Mouse (Mus musculus): ENCODE data around the gene Fam102a. TPM values are rescaled to one million over a fixed set of nuclear protein-coding genes. Genes with fewer than 3 reads are reported as not detected.
"Not testable (repeated sequence)": the region's sequence is repeated elsewhere in the genome, so short reads cannot be mapped to it uniquely, and the experiment has no call there.

Fam102a gene
- polyA plus RNA-seq (2016; fragmentation: Nextera tagmentation; extraction: Ambion mirVana) = 5.9 and 8.3 TPM in 2 replicates

DNA sequence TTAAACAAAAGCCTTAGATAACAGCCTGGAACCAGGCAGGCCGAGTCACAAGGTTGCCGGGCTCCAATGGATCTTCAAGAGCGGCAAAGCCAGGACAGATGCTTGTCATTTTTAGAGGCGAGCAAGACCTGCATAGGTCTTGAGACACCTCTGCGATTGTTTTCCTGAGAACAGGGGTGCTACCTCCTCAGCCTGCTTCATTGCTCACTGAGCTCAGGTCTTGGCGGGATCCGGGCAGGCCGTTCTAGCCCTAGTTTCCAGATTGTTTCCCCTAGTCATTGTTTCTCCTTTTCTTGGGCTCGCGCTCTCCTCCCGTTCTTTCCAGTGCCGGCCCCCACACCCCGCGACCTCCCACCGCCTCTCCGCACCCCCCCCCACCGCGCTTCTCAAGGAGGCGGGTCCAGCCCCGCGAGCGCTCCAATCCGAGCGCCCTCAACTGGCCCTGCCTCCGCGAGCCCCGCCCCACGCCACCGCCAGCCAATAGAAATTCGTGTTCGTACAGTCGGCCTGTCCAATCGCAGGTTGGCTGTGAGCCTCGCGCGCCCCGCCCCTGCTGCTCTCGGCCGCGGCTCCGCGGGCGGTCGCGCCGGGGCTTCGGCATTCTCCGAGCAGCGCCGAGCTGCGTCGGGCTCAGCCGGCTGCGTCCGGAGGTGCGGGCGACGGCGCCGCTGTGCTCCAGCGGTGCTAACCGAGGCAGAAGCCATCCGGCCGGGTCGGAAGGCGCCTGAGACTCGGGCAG is at the start of gene Fam102a:
Fam102a (plus strand) TSS at position 600 of the 739 bp plus-strand sequence.
- no peaks in the 10 kb centered on the region for H3K36me3 ChIP-seq

DNA sequence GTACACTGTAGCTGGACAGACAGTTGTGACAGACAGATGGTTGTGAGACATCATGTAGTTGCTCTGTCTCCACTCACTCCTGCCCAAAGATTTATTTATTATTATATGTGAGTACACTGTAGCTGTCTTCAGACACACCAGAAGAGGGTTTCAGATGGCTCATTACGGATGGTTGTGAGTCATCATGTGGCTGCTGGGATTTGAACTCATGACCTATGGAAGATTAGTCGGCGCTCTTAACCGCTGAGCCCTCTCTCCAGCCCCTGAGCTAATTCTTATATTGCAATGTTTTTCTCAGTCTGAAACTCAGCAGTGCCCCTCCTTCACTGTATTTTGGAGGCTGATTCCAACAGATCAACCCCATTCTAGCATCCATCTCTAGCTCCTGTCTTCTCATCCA is 49.4 kb upstream of the Fam102a start:
- Histone ChIP-seq H3K36me3 (no peaks in the 10 kb centered on the region), H3K4me1 (peaks cover 11% of the 10 kb centered on the region), H3K27ac (no peak overlapping the region), H3K27me3 (ENCODE audit: insufficient read depth, poor library complexity, severe bottlenecking) (no peaks in the 10 kb centered on the region), H3K4me3 (no peak overlapping the region), H3K9me3 (no peaks in the 10 kb centered on the region)
- 84% methylated on average over 4 of the region's 4 CpGs for WGBS
- no peak for DNase-seq (ENCODE audit: low spot score)

More for the DNA sequence above, at the start of gene Fam102a:
- Histone ChIP-seq H3K27ac (peak within 1 kb of the TSS; percentile 89), H3K4me3 (peak within 1 kb of the TSS; percentile 88), H3K4me1 (peaks cover 59% of the 10 kb centered on the region), H3K27me3 (ENCODE audit: insufficient read depth, poor library complexity, severe bottlenecking) (no peaks in the 10 kb centered on the region), H3K9me3 (no peaks in the 10 kb centered on the region)
- under 1% methylated on average over 67 of the region's 67 CpGs for WGBS
- DNase-seq (ENCODE audit: low spot score) = peak; percentile 100

DNA sequence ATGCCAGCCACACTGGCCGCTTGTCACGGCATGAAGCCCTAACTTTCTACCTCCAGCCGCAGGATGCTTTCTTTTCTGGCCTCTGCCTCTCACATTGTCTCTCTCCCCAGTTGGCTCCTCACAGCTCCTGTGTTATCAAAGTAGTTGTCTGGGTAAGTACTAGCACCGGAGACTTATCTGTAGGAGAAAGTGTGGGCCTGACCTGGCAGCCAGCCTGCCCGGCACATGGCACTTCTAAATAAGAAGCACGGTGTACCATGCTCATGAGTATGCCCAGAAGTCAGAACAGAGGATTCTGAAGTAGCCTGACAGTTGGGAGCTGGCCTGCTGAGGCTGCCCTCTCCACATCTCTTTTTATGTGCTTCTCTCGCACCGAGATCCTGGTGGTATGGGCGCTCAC is 49.0 kb upstream of the Fam102a start:
- Histone ChIP-seq H3K27me3 (ENCODE audit: insufficient read depth, poor library complexity, severe bottlenecking) (no peaks in the 10 kb centered on the region), H3K36me3 (no peaks in the 10 kb centered on the region), H3K4me1 (peaks cover 11% of the 10 kb centered on the region), H3K27ac (peak overlapping the region; percentile 56; the same call in 1 of the 2 replicates), H3K4me3 (no peak overlapping the region), H3K9me3 (no peaks in the 10 kb centered on the region)
- 60% methylated on average over 9 of the region's 9 CpGs for WGBS
- no peak for DNase-seq (ENCODE audit: low spot score)

DNA sequence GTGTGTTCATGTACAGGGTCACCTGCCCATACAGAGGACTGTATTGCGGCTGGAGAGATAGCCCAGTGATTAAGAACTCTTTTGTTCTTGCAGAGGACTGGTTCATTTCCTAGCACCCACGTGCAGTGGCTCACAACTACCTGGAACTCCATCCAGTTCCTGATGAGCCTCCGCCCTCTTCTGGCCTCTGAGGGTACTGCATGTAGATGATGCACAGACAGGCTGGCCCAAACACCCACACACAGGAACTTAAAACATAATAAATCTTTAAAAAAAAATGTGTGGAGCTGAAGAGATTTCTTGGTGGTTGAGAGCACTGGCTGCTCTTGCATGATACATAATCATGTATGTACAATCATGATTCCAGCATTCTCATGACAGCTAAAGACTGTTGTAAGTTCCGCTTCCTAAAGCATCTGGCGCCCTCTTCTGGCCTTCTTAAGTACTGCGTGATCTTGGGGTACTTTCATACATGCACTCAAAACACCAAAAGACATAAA is 48.0 kb upstream of the Fam102a start:
- Histone ChIP-seq H3K27ac (peak overlapping the region; percentile 56), H3K36me3 (no peaks in the 10 kb centered on the region)

DNA sequence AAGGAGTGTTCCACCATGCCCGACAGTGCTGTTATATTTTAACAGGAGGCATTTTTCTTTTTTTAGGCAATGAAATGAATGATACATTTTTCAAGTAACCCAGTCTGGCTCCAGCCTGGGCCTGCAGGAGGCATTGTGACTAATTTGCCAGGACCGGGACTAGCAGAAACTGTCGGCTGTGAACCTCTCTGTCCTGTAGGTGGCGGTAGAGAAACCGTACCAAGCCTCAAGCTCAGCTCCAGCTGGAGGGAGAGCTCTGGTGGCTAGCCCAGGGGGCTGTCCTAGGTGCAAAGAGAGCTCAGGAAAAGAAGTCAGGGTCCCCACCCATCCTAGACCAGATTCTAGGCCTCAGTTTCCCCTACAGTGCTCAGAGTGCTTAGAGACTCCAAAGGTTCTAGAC is 46.5 kb upstream of the Fam102a start:
- Histone ChIP-seq H3K36me3 (no peaks in the 10 kb centered on the region), H3K4me1 (peaks cover 11% of the 10 kb centered on the region), H3K4me3 (no peak overlapping the region), H3K27ac (0 out of 2 replicates have a peak overlapping the region, but pooled peaks have one; percentile 9), H3K9me3 (no peaks in the 10 kb centered on the region), H3K27me3 (ENCODE audit: insufficient read depth, poor library complexity, severe bottlenecking) (no peaks in the 10 kb centered on the region)
- DNase-seq (ENCODE audit: low spot score) = peak; percentile 87
- WGBS = 0% methylated on average over 5 of the region's 5 CpGs

More for the DNA sequence above, 48.0 kb upstream of the Fam102a start:
- no peaks in the 10 kb centered on the region for H3K27me3 ChIP-seq (ENCODE audit: insufficient read depth, poor library complexity, severe bottlenecking)
- DNase-seq (ENCODE audit: low spot score) = peak; percentile 92
- H3K4me1 ChIP-seq = peaks cover 11% of the 10 kb centered on the region
- WGBS = 6% methylated on average over 6 of the region's 6 CpGs
- no peak overlapping the region for H3K4me3 ChIP-seq
- H3K9me3 ChIP-seq = no peaks in the 10 kb centered on the region

DNA sequence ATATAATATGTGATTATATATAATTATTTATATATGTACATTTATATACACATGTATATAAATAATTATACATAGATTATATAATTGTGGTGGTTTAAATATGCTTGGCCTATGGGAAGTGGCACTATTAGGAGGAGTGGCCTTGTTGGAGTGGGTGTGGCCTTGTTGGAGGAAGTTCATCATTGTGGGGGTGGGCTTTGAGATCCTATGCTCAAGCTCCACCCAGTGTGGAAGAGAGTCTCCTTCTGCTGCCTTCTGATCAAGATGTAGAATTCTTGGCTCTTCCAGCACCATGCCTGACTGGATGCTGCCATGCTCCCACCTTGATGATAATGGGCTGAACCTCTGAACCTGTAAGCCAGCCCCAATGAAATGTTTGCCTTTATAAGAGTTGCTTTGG is 44.4 kb upstream of the Fam102a start:
- not testable (repeated sequence) for H3K9me3 ChIP-seq; H3K36me3 ChIP-seq; DNase-seq (ENCODE audit: low spot score); H3K27me3 ChIP-seq (ENCODE audit: insufficient read depth, poor library complexity, severe bottlenecking); H3K27ac ChIP-seq; H3K4me3 ChIP-seq
- peaks cover 22% of the 10 kb centered on the region for H3K4me1 ChIP-seq

DNA sequence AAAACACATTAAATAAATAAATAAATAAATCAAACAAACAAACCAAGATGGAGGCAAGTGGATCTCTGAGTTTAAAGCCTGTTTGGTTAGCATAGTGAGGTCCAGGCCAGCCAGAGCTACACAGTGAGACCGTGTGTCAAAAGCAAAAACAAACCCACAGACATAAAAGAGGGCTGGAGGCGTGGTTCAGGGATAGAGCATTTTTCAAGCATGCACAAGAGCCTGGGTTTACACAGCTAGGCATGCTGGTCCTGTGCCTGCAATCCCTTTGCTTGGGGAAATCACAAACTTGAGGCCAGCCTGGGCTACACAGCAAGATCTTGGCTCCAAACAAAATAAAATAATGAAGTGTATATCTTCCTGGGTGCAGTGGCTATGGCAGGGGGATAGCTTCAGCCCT is 42.5 kb upstream of the Fam102a start:
- WGBS = 77% methylated on average over 2 of the region's 2 CpGs
- no peak overlapping the region for H3K4me3 ChIP-seq
- H3K27me3 ChIP-seq (ENCODE audit: insufficient read depth, poor library complexity, severe bottlenecking) = no peaks in the 10 kb centered on the region
- no peaks in the 10 kb centered on the region for H3K9me3 ChIP-seq
- peaks cover 12% of the 10 kb centered on the region for H3K4me1 ChIP-seq
- no peaks in the 10 kb centered on the region for H3K36me3 ChIP-seq
- no peak for DNase-seq (ENCODE audit: low spot score)
- no peak overlapping the region for H3K27ac ChIP-seq

DNA sequence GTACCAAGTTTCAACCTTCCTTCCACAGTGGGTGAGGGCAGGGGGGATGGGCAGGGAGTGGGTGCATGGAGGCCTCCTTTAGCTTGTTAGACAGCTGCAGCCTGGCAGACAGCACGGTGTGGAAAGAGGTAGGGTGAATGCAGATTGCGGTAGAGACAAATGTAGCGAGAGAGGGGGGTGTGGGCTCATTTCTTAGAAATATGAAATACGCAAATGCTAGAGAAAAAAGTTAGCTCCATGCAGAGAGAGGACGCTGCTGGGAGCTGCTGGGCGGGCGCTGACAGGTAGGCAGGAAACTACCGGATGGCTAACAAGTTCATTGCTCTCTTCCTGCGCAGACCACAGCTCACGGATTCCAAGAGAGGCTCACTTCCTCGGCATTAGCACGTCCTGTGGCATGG is 41.8 kb upstream of the Fam102a start:
- Histone ChIP-seq H3K27me3 (ENCODE audit: insufficient read depth, poor library complexity, severe bottlenecking) (no peaks in the 10 kb centered on the region), H3K4me3 (no peak overlapping the region), H3K4me1 (peaks cover 12% of the 10 kb centered on the region), H3K36me3 (no peaks in the 10 kb centered on the region), H3K9me3 (no peaks in the 10 kb centered on the region), H3K27ac (no peak overlapping the region)
- 71% methylated on average over 12 of the region's 12 CpGs for WGBS
- no peak for DNase-seq (ENCODE audit: low spot score)

DNA sequence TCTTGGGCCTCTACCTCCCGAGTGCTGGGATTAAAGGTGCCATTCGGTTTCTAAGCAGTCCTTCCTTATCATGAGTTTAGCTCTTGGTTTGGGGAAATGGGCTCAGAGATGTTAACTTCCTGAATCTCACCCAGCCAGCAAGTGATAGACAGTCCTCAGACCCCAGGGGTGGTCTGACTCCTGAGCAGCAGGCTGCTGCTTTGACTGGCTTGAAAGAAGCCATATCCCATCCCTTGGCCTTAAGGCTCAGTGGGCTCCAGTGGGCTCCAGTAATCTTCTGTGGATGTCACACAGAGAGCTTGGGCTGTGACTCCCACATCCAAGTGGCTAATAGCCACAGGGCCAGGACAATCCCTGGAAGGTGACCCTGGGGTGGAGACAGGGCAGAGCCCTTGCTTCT is 40.6 kb upstream of the Fam102a start:
- H3K27ac ChIP-seq = no peak overlapping the region
- WGBS = 42% methylated on average over 2 of the region's 2 CpGs

DNA sequence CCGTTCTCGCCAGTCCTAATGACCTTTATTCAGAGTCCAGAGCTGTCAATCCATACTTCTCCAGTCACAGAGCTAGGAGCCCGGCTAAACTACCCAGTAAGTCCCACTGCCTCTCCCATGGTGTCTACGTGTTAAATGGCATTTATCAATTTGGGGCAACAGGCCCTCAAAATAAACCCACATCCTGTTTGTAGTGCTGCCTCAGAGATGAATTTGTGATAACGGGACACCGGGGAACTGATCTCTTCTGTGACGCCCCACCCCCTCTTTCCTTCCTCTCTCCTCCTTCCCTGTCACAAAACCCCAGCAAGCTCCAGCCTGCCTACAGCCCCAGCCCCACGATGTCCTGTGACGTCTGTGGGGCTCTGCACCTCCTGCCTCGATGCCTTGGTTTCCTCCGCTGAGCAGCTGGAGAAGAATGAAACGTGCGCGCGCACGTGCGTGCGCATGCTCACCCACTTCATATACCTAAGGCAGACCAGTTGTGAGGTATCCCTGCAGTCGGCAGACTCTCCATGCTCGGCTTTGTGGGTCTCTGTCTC is 39.9 kb upstream of the Fam102a start:
- no peaks in the 10 kb centered on the region for H3K36me3 ChIP-seq
- H3K27ac ChIP-seq = peak overlapping the region; percentile 48
- WGBS = 64% methylated on average over 20 of the region's 20 CpGs
- DNase-seq (ENCODE audit: low spot score) = no peak
- no peaks in the 10 kb centered on the region for H3K27me3 ChIP-seq (ENCODE audit: insufficient read depth, poor library complexity, severe bottlenecking)
- H3K9me3 ChIP-seq = no peaks in the 10 kb centered on the region
- H3K4me3 ChIP-seq = no peak overlapping the region
- peaks cover 12% of the 10 kb centered on the region for H3K4me1 ChIP-seq

More for the DNA sequence above, 40.6 kb upstream of the Fam102a start:
- no peaks in the 10 kb centered on the region for H3K9me3 ChIP-seq
- no peak overlapping the region for H3K4me3 ChIP-seq
- no peaks in the 10 kb centered on the region for H3K36me3 ChIP-seq
- no peak for DNase-seq (ENCODE audit: low spot score)
- H3K27me3 ChIP-seq (ENCODE audit: insufficient read depth, poor library complexity, severe bottlenecking) = no peaks in the 10 kb centered on the region
- peaks cover 12% of the 10 kb centered on the region for H3K4me1 ChIP-seq

DNA sequence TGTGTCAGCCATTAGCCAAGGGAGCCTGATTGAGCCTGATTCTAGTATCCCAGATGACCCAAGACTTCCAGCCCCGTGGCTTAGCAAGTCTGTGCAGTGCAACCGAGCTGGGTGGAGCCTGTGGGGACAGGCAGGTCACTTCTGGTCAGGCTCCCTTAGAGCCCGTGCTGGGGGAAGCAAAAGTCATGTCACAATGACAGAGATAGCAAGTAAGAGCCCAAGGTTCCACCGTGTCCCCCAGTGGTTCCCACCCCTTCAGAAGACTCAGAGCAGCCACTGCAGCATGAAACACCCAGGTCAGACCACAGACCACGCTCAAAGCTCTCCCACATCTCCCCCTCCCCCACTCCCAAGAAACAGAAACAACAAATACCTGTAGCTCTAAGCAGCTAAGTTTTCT is 38.9 kb upstream of the Fam102a start:
- DNase-seq (ENCODE audit: low spot score) = no peak
- Histone ChIP-seq H3K36me3 (no peaks in the 10 kb centered on the region), H3K27ac (peak overlapping the region; percentile 48; the same call in 1 of the 2 replicates), H3K9me3 (no peaks in the 10 kb centered on the region), H3K27me3 (ENCODE audit: insufficient read depth, poor library complexity, severe bottlenecking) (no peaks in the 10 kb centered on the region), H3K4me3 (no peak overlapping the region), H3K4me1 (peaks cover 13% of the 10 kb centered on the region)
- 55% methylated on average over 5 of the region's 5 CpGs for WGBS

DNA sequence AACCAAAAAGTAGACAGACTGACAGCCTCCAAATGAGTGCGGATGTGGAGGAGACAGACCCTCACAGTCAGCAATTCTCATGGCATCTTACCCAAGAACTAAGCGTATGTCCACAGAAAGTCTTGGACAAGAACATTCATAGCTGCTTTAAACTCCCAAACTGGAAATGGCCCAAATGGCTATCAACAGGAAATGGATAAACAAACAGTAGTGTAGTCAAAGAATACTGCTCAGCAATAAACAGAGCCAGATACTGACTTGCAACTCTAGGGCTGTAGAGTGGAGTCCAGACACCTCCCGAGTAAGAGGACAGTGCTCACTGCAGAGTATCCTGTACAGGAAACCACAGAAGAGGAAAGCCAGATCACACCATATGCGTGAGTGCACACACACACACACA is 35.8 kb upstream of the Fam102a start:
- H3K27ac ChIP-seq = no peak overlapping the region
- no peaks in the 10 kb centered on the region for H3K27me3 ChIP-seq (ENCODE audit: insufficient read depth, poor library complexity, severe bottlenecking)
- no peak for DNase-seq (ENCODE audit: low spot score)
- peaks cover 22% of the 10 kb centered on the region for H3K4me1 ChIP-seq
- 75% methylated on average over 4 of the region's 4 CpGs for WGBS
- no peaks in the 10 kb centered on the region for H3K9me3 ChIP-seq
- H3K4me3 ChIP-seq = no peak overlapping the region
- H3K36me3 ChIP-seq = no peaks in the 10 kb centered on the region

DNA sequence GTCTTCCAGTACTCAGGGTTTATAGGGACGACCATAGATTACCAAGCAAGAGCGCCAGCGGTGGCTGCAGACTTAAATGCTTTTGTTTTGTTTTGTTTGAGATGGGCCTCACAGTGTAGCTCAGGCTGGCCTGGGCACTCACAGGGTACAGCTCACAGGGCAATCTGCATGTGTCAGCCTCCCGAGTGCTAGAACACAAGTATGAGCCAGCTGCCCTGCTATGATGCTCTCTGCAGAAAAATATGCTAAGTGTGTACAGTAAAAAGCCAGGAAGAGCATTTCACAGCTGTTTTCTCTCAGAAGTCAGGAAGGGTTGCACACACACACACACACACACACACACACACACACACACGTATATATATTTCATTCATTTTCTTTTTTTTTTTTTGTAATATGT is 34.7 kb upstream of the Fam102a start:
- Histone ChIP-seq H3K36me3 (no peaks in the 10 kb centered on the region), H3K4me1 (peaks cover 14% of the 10 kb centered on the region), H3K27me3 (ENCODE audit: insufficient read depth, poor library complexity, severe bottlenecking) (no peaks in the 10 kb centered on the region), H3K27ac (no peak overlapping the region), H3K9me3 (no peaks in the 10 kb centered on the region), H3K4me3 (no peak overlapping the region)
- DNase-seq (ENCODE audit: low spot score) = no peak
- 86% methylated on average over 5 of the region's 5 CpGs for WGBS
